Mouse (Mus musculus) brown adipose tissue, adult 24 weeks (tissue): ENCODE data around the gene Slc13a3. TPM values are rescaled to one million over a fixed set of nuclear protein-coding genes. Genes with fewer than 3 reads are reported as not detected.

Source experiments
- H3K27ac ChIP-seq: fragments of 200-500 bp; replicated peaks from 2 replicates; pipeline ENCODE4 v1.5.1; 2012; ENCODE audit warnings: low read depth, mild to moderate bottlenecking, low read length
- H3K4me1 ChIP-seq: fragments of 200-500 bp; 2 replicates; pipeline ENCODE4 v1.6.1; 2012; ENCODE audit warnings: low read length, mixed read lengths; ENCODE audit not compliant: control insufficient read depth, insufficient read depth, insufficient read length
- H3K4me3 ChIP-seq: fragments of 200-500 bp; 2 replicates; pipeline ENCODE4 v1.5.1; 2012; ENCODE audit warnings: low read depth, mild to moderate bottlenecking, low read length, moderate library complexity; ENCODE audit not compliant: insufficient read depth
- polyA plus RNA-seq: library from polyadenylated mRNA; stranded (reverse); fragments of >200 nt; gene quantifications from 2 replicates; pipeline ENCODE4 v1.2.4, GENCODE M21; 2012; ENCODE audit not compliant: missing spikeins, insufficient read depth, insufficient read length

Slc13a3 gene
- polyA plus RNA-seq, 1 experiment: 2.3 TPM

GRCm38 (mm10) chr2:165452730-165453693 is 20.0 kb downstream of the Slc13a3 start:
- no peak overlapping the region for H3K27ac ChIP-seq
- no peaks in the 10 kb centered on the region for H3K4me1 ChIP-seq
- no peak overlapping the region for H3K4me3 ChIP-seq

- no peak overlapping the region for H3K27ac ChIP-seq
- no peaks in the 10 kb centered on the region for H3K4me1 ChIP-seq
- no peak overlapping the region for H3K4me3 ChIP-seq
Measured at GRCm38 (mm10) chr2:165448475-165448874, 24.6 kb downstream of the Slc13a3 start.

GRCm38 (mm10) chr2:165444861-165445260 is 28.2 kb downstream of the Slc13a3 start:
- Histone ChIP-seq H3K27ac (no peak overlapping the region), H3K4me1 (no peaks in the 10 kb centered on the region), H3K4me3 (no peak overlapping the region)

GRCm38 (mm10) chr2:165442981-165443380 is 30.0 kb downstream of the Slc13a3 start:
- H3K4me3 ChIP-seq: no peak overlapping the region
- H3K27ac ChIP-seq: no peak overlapping the region
- H3K4me1 ChIP-seq: no peaks in the 10 kb centered on the region

- Histone ChIP-seq H3K4me3 (no peak overlapping the region), H3K4me1 (no peaks in the 10 kb centered on the region), H3K27ac (no peak overlapping the region)
Measured at GRCm38 (mm10) chr2:165441613-165442012, 31.4 kb downstream of the Slc13a3 start.

GRCm38 (mm10) chr2:165439613-165440012 is 33.4 kb downstream of the Slc13a3 start:
- Histone ChIP-seq H3K27ac (no peak overlapping the region), H3K4me3 (no peak overlapping the region), H3K4me1 (no peaks in the 10 kb centered on the region)

GRCm38 (mm10) chr2:165438881-165439280 is 34.1 kb downstream of the Slc13a3 start:
- Histone ChIP-seq H3K27ac (no peak overlapping the region), H3K4me3 (no peak overlapping the region), H3K4me1 (no peaks in the 10 kb centered on the region)

GRCm38 (mm10) chr2:165428694-165429093 is 44.3 kb downstream of the Slc13a3 start:
- no peak overlapping the region for H3K27ac ChIP-seq
- H3K4me1 ChIP-seq: no peaks in the 10 kb centered on the region
- no peak overlapping the region for H3K4me3 ChIP-seq

- Histone ChIP-seq H3K4me1 (no peaks in the 10 kb centered on the region), H3K27ac (no peak overlapping the region), H3K4me3 (no peak overlapping the region)
Measured at GRCm38 (mm10) chr2:165420195-165420594, 52.8 kb downstream of the Slc13a3 start.

GRCm38 (mm10) chr2:165419670-165420111 is 53.3 kb downstream of the Slc13a3 start:
- Histone ChIP-seq H3K4me3 (no peak overlapping the region), H3K4me1 (no peaks in the 10 kb centered on the region), H3K27ac (no peak overlapping the region)

- no peak overlapping the region for H3K4me3 ChIP-seq
- H3K27ac ChIP-seq: no peak overlapping the region
- no peaks in the 10 kb centered on the region for H3K4me1 ChIP-seq
Measured at GRCm38 (mm10) chr2:165418577-165418976, 54.5 kb downstream of the Slc13a3 start.

GRCm38 (mm10) chr2:165417291-165417690 is 55.7 kb downstream of the Slc13a3 start:
- H3K4me3 ChIP-seq: no peak overlapping the region
- H3K4me1 ChIP-seq: no peaks in the 10 kb centered on the region
- H3K27ac ChIP-seq: no peak overlapping the region

GRCm38 (mm10) chr2:165415795-165416194 is 57.2 kb downstream of the Slc13a3 start:
- no peaks in the 10 kb centered on the region for H3K4me1 ChIP-seq
- H3K27ac ChIP-seq: no peak overlapping the region
- no peak overlapping the region for H3K4me3 ChIP-seq

- no peaks in the 10 kb centered on the region for H3K4me1 ChIP-seq
- no peak overlapping the region for H3K4me3 ChIP-seq
- H3K27ac ChIP-seq: no peak overlapping the region
Measured at GRCm38 (mm10) chr2:165415141-165415721, 57.8 kb downstream of the Slc13a3 start.

- Histone ChIP-seq H3K4me3 (no peak overlapping the region), H3K4me1 (no peaks in the 10 kb centered on the region), H3K27ac (no peak overlapping the region)
Measured at GRCm38 (mm10) chr2:165414321-165414720, 58.7 kb downstream of the Slc13a3 start.

GRCm38 (mm10) chr2:165413884-165414283 is 59.1 kb downstream of the Slc13a3 start:
- no peaks in the 10 kb centered on the region for H3K4me1 ChIP-seq
- no peak overlapping the region for H3K27ac ChIP-seq
- H3K4me3 ChIP-seq: no peak overlapping the region
